Mouse (Mus musculus) E14TG2a.4 (cell line): ENCODE data around the gene Tgoln1.
A peak's percentile ranks its signal among the peaks of the same experiment; 100 is the strongest.

Experiments used
- H3K27me3 ChIP-seq: 2 replicates; pipeline ENCODE4 v1.6.1; 2014; ENCODE audit warnings: low read length, control low read depth; ENCODE audit not compliant: insufficient read depth
- H3K36me3 ChIP-seq: 2 replicates; pipeline ENCODE4 v1.6.1; 2014; ENCODE audit warnings: low read length, control low read depth; ENCODE audit not compliant: insufficient read depth
- H3K4me1 ChIP-seq: replicated peaks from 2 replicates; pipeline ENCODE4 v1.6.1; 2014; ENCODE audit warnings: low read depth, low read length, control low read depth
- H3K4me3 ChIP-seq: replicated peaks from 2 replicates; pipeline ENCODE4 v1.5.1; 2014; ENCODE audit warnings: mild to moderate bottlenecking, low read length
- H3K9me3 ChIP-seq: 2 replicates; pipeline ENCODE4 v1.6.1; 2014; ENCODE audit warnings: low read length, control low read depth
- CTCF ChIP-seq: conservative IDR thresholded peaks from 2 replicates; pipeline ENCODE4 v1.5.1; 2014; ENCODE audit warnings: low read length
- NANOG ChIP-seq: IDR thresholded peaks from 2 replicates; pipeline ENCODE4 v1.6.1; 2014; ENCODE audit warnings: borderline replicate concordance, low read length, mixed read lengths
- POU5F1 ChIP-seq: IDR thresholded peaks from 2 replicates; pipeline ENCODE4 v1.6.1; 2014; ENCODE audit warnings: low read length, borderline replicate concordance

The Tgoln1 gene

DNA sequence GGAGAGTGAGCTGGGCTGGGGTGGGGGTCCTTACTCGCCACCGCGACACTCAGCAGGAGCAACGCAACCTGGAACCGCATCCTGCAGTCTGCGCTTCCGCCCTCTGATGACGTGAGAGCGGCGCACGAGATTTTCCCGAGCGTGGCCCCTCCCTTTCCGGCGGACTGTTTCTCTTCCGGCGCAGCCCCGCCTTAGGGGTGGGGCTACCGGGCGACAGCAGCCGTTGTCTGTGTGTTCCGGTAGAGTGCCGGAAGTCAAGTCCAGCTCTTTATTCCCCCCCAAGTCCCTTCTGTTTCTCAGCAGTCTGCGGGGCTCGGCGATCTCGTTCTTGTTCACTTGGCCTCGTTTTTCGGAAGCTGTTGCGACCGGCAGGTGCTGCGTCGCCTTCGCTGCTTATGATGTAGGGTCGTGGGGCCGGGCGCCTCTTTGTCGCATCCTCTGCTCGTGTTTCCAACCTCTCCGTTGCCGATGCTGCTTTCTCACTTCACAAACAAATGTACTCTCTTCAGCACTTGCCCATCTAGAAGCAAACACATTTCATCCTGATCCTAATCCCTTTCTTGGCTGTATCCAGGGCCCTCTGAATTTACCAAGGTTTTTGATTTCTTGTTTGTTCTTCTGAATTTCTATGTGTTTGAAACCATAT is at the start of gene Tgoln1:
TSS of gene Tgoln1 (minus strand) at position 358 of the 646 bp plus-strand sequence.
- no peak for TF ChIP-seq POU5F1
- no peak for TF ChIP-seq CTCF
- TF ChIP-seq NANOG = no peak
- peak within 1 kb of the TSS; percentile 96 for H3K4me3 ChIP-seq

DNA sequence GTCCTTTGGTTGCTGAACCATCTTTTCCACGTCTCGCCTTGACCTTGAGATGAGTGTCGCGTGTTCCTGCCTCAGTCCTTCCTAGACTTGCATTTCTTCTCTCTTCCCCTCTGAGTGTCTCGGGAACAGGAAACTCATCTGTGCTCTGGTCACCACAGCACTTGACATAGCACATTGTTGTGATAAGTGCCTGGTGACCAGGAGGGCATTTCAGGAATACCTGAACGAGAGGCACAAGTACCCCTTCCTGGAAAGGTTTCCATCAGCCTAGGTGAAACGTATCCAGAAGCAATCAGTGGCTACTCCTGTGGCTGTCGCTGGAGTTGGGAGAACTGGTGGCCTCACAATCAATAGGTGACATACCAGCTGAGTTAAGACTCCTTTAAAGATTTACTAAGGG is 47.5 kb upstream of the Tgoln1 start:
- H3K27me3 ChIP-seq = no peaks in the 10 kb centered on the region
- H3K4me1 ChIP-seq = peaks cover 26% of the 10 kb centered on the region
- H3K4me3 ChIP-seq = no peak overlapping the region
- H3K36me3 ChIP-seq = no peaks in the 10 kb centered on the region
- TF ChIP-seq NANOG = no peak
- H3K9me3 ChIP-seq = no peaks in the 10 kb centered on the region

More for the DNA sequence above, at the start of gene Tgoln1:
- peaks cover 52% of the 10 kb centered on the region for H3K4me1 ChIP-seq
- peaks cover 40% of the 10 kb centered on the region for H3K36me3 ChIP-seq
- H3K27me3 ChIP-seq = no peaks in the 10 kb centered on the region
- no peaks in the 10 kb centered on the region for H3K9me3 ChIP-seq

GRCm38 (mm10) chr6:72663000-72663399 is 46.2 kb upstream of the Tgoln1 start:
- Histone ChIP-seq H3K27me3 (no peaks in the 10 kb centered on the region), H3K4me1 (peaks cover 17% of the 10 kb centered on the region), H3K4me3 (no peak overlapping the region), H3K9me3 (no peaks in the 10 kb centered on the region), H3K36me3 (no peaks in the 10 kb centered on the region)
- TF ChIP-seq NANOG = no peak
- TF ChIP-seq POU5F1 = no peak
- no peak for TF ChIP-seq CTCF

DNA sequence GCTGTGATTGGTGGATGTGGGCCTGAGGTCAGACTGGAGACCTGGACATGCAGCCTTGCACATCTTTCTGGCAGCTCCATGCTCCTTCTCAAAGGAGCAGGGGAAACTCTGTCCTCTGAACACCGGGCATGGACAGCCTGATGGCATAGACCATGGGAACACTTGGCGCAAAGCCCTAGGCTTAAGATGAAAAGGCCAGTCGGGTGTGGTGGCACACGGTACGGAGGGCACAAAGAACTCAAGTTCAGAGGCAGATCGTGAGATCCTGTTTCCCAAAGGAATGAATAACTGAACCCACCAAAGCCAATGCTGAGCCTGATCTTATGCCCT is 43.6 kb upstream of the Tgoln1 start:
- H3K36me3 ChIP-seq = no peaks in the 10 kb centered on the region
- no peak for TF ChIP-seq POU5F1
- no peak for TF ChIP-seq NANOG
- TF ChIP-seq CTCF = no peak
- no peaks in the 10 kb centered on the region for H3K27me3 ChIP-seq
- no peak overlapping the region for H3K4me3 ChIP-seq
- H3K9me3 ChIP-seq = no peaks in the 10 kb centered on the region
- H3K4me1 ChIP-seq = peaks cover 36% of the 10 kb centered on the region

DNA sequence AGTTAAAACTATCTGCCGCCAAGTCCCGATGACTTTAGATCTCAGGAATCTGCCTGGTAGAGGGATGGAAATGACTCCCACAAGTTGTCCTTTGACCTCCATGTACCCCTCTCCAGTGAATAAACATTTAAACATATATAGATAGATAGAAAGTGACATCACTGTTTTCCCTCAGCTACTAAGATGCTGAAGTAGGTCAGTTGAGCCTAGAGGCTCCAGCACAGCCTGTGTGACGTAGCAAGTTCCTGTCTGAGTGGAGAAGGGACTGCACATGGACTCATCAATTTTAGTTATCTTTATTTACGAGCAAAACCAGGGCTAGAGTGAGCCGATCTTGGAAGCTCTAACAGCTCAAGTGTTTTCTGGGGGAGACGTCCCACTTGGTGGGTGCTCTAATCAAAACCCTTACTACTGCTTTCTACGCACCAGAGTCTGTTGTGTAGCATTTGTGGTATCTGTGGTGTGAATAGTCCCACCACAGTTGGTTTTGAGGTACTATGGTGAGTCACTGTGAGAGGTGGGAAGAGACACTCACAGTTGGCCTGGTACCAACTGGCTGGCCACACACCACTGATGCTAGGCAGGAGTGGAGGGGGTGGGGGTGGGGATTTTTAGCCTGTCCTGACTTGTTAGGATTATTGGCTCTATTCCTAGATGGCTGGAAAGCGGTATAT is 43.1 kb upstream of the Tgoln1 start:
- no peak for TF ChIP-seq NANOG
- TF ChIP-seq CTCF = no peak
- TF ChIP-seq POU5F1 = no peak
- Histone ChIP-seq H3K4me1 (peaks cover 41% of the 10 kb centered on the region), H3K9me3 (no peaks in the 10 kb centered on the region), H3K27me3 (no peaks in the 10 kb centered on the region), H3K4me3 (no peak overlapping the region), H3K36me3 (no peaks in the 10 kb centered on the region)

DNA sequence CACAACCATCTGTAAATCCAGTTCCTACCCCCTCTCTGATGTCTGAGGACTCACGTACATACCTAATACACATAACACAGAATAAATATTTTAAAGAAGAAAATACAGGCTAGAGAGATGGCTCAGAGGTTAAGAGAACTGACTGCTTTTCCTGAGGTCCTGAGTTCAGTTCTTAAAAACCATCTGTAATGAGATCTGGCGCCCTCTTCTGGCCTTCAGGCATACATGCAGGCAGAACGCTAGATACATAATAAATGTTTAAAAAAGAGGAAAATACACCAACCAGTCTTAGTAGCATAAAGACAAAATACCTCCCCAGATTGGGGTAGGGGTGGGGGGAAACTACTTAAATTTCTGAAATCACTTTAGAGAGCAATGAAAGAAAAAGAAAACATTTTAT is 41.2 kb upstream of the Tgoln1 start:
- TF ChIP-seq POU5F1 (no peak), NANOG (no peak), CTCF (peak; percentile 60)
- no peak overlapping the region for H3K4me3 ChIP-seq

DNA sequence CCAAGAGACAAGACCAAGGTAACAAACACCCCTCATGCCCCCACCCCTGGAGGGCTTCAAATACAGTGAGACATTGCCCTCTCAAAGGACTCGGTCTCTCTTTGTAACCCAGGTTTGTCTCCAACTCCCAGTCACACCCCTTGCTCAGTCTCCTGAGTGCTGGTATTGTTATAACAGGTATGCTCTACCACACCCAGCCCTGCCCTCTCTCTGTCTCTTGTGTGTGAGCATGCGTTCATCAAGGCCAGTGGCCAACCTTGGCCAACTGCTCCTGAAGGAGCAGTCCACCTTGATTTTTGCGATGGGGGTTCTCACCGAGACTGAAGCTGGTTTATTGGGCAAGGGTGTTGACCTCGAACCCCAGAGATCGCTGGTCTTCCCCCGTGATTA is 39.2 kb upstream of the Tgoln1 start:
- no peak for TF ChIP-seq NANOG
- no peak for TF ChIP-seq CTCF
- TF ChIP-seq POU5F1 = no peak
- H3K4me3 ChIP-seq = peak overlapping the region; percentile 68; the same call in 1 of the 2 replicates

More for the DNA sequence above, 41.2 kb upstream of the Tgoln1 start:
- no peaks in the 10 kb centered on the region for H3K36me3 ChIP-seq
- H3K27me3 ChIP-seq = no peaks in the 10 kb centered on the region
- H3K9me3 ChIP-seq = no peaks in the 10 kb centered on the region
- peaks cover 32% of the 10 kb centered on the region for H3K4me1 ChIP-seq

GRCm38 (mm10) chr6:72655309-72656052 is 38.7 kb upstream of the Tgoln1 start:
- H3K27me3 ChIP-seq = no peaks in the 10 kb centered on the region
- H3K9me3 ChIP-seq = no peaks in the 10 kb centered on the region
- H3K4me1 ChIP-seq = peaks cover 36% of the 10 kb centered on the region
- no peak for TF ChIP-seq POU5F1
- TF ChIP-seq NANOG = no peak
- TF ChIP-seq CTCF = no peak
- H3K36me3 ChIP-seq = no peaks in the 10 kb centered on the region
- peak overlapping the region; percentile 68 for H3K4me3 ChIP-seq

More for the DNA sequence above, 39.2 kb upstream of the Tgoln1 start:
- Histone ChIP-seq H3K4me1 (peaks cover 30% of the 10 kb centered on the region), H3K36me3 (no peaks in the 10 kb centered on the region), H3K9me3 (no peaks in the 10 kb centered on the region), H3K27me3 (no peaks in the 10 kb centered on the region)
